Mouse (Mus musculus) stomach, embryonic 15.5 days (tissue): ENCODE measurements around the gene Slc6a14. TPM values are rescaled to one million over a fixed set of nuclear protein-coding genes. Genes with fewer than 3 reads are reported as not detected.

Experiments
- ATAC-seq: fragments of 200-750 bp; cut with Nextera tagmentation; 2 replicates; pipeline ENCODE4 v1.8.0; 2017; ENCODE audit warnings: low read depth, moderate number of reproducible peaks, moderate TSS enrichment; ENCODE audit not compliant: insufficient read depth, low FRiP score
- H3K27ac ChIP-seq: fragments of 300-500 bp; sonication (generic); 2 replicates; pipeline ENCODE4 v1.5.1; 2015; ENCODE audit warnings: mild to moderate bottlenecking, inconsistent platforms
- H3K27me3 ChIP-seq: fragments of 300-500 bp; sonication (generic); replicated peaks from 2 replicates; pipeline ENCODE4 v1.6.1; 2015; ENCODE audit warnings: inconsistent platforms
- H3K36me3 ChIP-seq: fragments of 300-500 bp; sonication (generic); 2 replicates; pipeline ENCODE4 v1.6.1; 2015; ENCODE audit warnings: inconsistent platforms
- H3K4me1 ChIP-seq: fragments of 300-500 bp; sonication (generic); 2 replicates; pipeline ENCODE4 v1.6.1; 2015; ENCODE audit warnings: inconsistent platforms
- H3K4me2 ChIP-seq: fragments of 300-500 bp; sonication (generic); 2 replicates; pipeline ENCODE4 v1.6.1; 2015; ENCODE audit warnings: mild to moderate bottlenecking, inconsistent platforms
- H3K4me3 ChIP-seq: fragments of 300-500 bp; sonication (generic); replicated peaks from 2 replicates; pipeline ENCODE4 v1.5.1; 2015; ENCODE audit warnings: inconsistent platforms
- H3K9ac ChIP-seq: fragments of 300-500 bp; sonication (generic); 2 replicates; pipeline ENCODE4 v1.6.1; 2015; ENCODE audit warnings: inconsistent platforms
- H3K9me3 ChIP-seq: fragments of 300-500 bp; sonication (generic); 2 replicates; pipeline ENCODE4 v1.6.1; 2016; ENCODE audit warnings: inconsistent platforms
- WGBS: fragments of 180-500 bp; shearing (Covaris S2); methylation state at CpG from one replicate; pipeline ENCODE4 v1.1.7; 2015; 5-methylcytosine and 5-hydroxymethylcytosine counted together
- polyA plus RNA-seq: library from polyadenylated mRNA; unstranded; fragments of >200 nt; fragmentation: Nextera tagmentation; extraction: Ambion mirVana; gene quantifications from 2 replicates; pipeline ENCODE4 v1.2.1, GENCODE M21; 2015

The Slc6a14 gene
- polyA plus RNA-seq = 0.30 and 0.81 TPM in 2 replicates

DNA sequence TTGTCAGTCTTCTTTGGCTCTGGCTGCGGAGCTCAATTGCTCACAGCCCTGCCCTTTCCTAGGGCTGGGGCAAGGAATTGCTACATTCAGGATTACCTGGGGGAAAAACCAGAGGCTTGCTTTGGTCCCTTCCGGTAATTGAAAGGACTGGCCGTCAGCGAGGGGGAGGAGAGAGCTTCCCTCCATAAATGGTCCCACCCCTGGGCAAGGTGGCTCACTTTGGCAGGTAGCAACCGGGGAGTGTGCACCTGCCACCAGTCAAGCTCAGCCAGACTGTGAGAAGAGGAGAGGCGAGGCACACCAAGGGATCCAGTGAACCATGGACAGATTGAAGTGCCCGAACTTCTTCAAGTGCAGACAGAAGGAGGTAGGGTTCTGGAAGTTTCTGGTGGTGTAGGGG, at the start of gene Slc6a14:
Gene Slc6a14, plus strand, starts transcription at position 68 of the 400 bp plus-strand sequence.
- Histone ChIP-seq H3K4me2 (no peak within 1 kb of the TSS), H3K9ac (no peak within 1 kb of the TSS), H3K36me3 (no peaks in the 10 kb centered on the region), H3K4me1 (no peaks in the 10 kb centered on the region), H3K27me3 (no peaks in the 10 kb centered on the region), H3K9me3 (no peaks in the 10 kb centered on the region), H3K27ac (no peak within 1 kb of the TSS), H3K4me3 (no peak within 1 kb of the TSS)
- WGBS = 48% methylated on average over 7 of the region's 7 CpGs
- no peak for ATAC-seq

- Histone ChIP-seq H3K4me3 (no peak overlapping the region), H3K4me1 (no peaks in the 10 kb centered on the region), H3K4me2 (no peak overlapping the region), H3K27me3 (no peaks in the 10 kb centered on the region), H3K27ac (no peak overlapping the region), H3K9ac (no peak overlapping the region), H3K9me3 (no peaks in the 10 kb centered on the region), H3K36me3 (no peaks in the 10 kb centered on the region)
- no peak for ATAC-seq
- WGBS = 36% methylated on average over 7 of the region's 7 CpGs
Measured at GRCm38 (mm10) chrX:21670896-21671295, 43.8 kb upstream of the Slc6a14 start.

DNA sequence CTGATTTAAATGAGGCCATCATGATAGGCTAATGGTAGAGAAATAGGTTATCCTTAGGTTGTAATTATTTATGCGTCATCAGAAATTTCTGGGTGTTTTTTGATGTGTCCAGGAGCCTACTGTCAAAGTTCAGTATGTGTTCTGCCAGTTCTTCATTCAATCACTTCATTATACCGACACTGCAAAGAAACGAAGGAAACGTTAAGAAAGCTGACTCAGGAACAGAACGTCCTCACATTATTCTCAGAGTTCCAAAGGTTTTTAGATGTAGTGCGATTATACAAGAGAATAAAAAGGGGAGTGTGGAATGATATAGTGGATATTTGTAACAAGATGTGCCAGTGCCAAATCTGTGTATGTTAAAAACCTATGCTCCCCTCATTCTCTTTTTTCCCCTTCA, 19.5 kb upstream of the Slc6a14 start:
- Histone ChIP-seq H3K4me1 (no peaks in the 10 kb centered on the region), H3K4me3 (no peak overlapping the region), H3K27ac (no peak overlapping the region), H3K9ac (no peak overlapping the region), H3K9me3 (no peaks in the 10 kb centered on the region), H3K36me3 (no peaks in the 10 kb centered on the region), H3K4me2 (no peak overlapping the region), H3K27me3 (no peaks in the 10 kb centered on the region)
- ATAC-seq = no peak
- WGBS = 64% methylated on average over 6 of the region's 6 CpGs

DNA sequence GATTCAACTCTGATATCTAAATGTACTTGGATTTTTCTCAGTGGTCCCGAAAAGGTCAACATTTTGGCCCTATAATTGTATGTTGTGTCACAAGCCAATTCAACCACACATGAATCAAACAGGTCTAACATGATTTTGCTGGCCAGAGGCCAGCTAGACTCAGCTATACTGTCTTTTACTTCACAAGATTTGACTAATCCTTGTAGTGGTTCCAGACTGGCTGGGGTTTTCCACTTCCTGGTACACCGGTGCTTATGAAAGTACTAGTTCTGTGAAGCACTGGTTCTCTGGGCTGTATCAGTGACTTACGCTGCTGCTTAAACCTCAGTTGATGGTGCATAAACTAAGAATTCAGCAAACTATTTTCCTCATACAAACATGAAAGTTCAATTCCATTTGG, 19.0 kb upstream of the Slc6a14 start:
- ATAC-seq = no peak
- Histone ChIP-seq H3K4me2 (no peak overlapping the region), H3K9me3 (no peaks in the 10 kb centered on the region), H3K4me1 (no peaks in the 10 kb centered on the region), H3K27me3 (no peaks in the 10 kb centered on the region), H3K27ac (no peak overlapping the region), H3K9ac (no peak overlapping the region), H3K36me3 (no peaks in the 10 kb centered on the region), H3K4me3 (no peak overlapping the region)
- 82% methylated on average over 3 of the region's 3 CpGs for WGBS

- Histone ChIP-seq H3K27ac (no peak overlapping the region), H3K27me3 (no peaks in the 10 kb centered on the region), H3K4me2 (no peak overlapping the region), H3K36me3 (no peaks in the 10 kb centered on the region), H3K9me3 (no peaks in the 10 kb centered on the region), H3K4me3 (no peak overlapping the region), H3K9ac (no peak overlapping the region), H3K4me1 (no peaks in the 10 kb centered on the region)
- ATAC-seq = no peak
- 73% methylated on average over 4 of the region's 4 CpGs for WGBS
Measured at GRCm38 (mm10) chrX:21701646-21702045, 13.1 kb upstream of the Slc6a14 start.

- H3K4me1 ChIP-seq = no peaks in the 10 kb centered on the region
- no peak for ATAC-seq
- no peaks in the 10 kb centered on the region for H3K36me3 ChIP-seq
- no peaks in the 10 kb centered on the region for H3K27me3 ChIP-seq
- H3K27ac ChIP-seq = no peak overlapping the region
- WGBS = 83% methylated on average over 1 of the region's 1 CpGs
- H3K9ac ChIP-seq = no peak overlapping the region
- no peak overlapping the region for H3K4me3 ChIP-seq
- no peak overlapping the region for H3K4me2 ChIP-seq
- H3K9me3 ChIP-seq = no peaks in the 10 kb centered on the region
Measured at GRCm38 (mm10) chrX:21704470-21704869, 10.2 kb upstream of the Slc6a14 start.

GRCm38 (mm10) chrX:21715293-21715692, 597 bp downstream of the Slc6a14 start:
- H3K4me2 ChIP-seq = no peak overlapping the region
- WGBS = 54% methylated on average over 5 of the region's 5 CpGs
- no peak for ATAC-seq

GRCm38 (mm10) chrX:21716885-21717284, 2.2 kb downstream of the Slc6a14 start:
- H3K9me3 ChIP-seq = no peaks in the 10 kb centered on the region
- 89% methylated on average over 2 of the region's 2 CpGs for WGBS
- H3K27me3 ChIP-seq = no peaks in the 10 kb centered on the region
- no peaks in the 10 kb centered on the region for H3K4me1 ChIP-seq
- no peak for ATAC-seq
- no peak overlapping the region for H3K27ac ChIP-seq
- no peak overlapping the region for H3K4me2 ChIP-seq
- H3K4me3 ChIP-seq = no peak overlapping the region
- H3K36me3 ChIP-seq = no peaks in the 10 kb centered on the region
- no peak overlapping the region for H3K9ac ChIP-seq

More at GRCm38 (mm10) chrX:21715293-21715692, 597 bp downstream of the Slc6a14 start:
- no peaks in the 10 kb centered on the region for H3K36me3 ChIP-seq
- H3K27ac ChIP-seq = no peak overlapping the region
- H3K4me1 ChIP-seq = no peaks in the 10 kb centered on the region
- H3K9me3 ChIP-seq = no peaks in the 10 kb centered on the region
- no peak overlapping the region for H3K4me3 ChIP-seq
- H3K9ac ChIP-seq = no peak overlapping the region
- H3K27me3 ChIP-seq = no peaks in the 10 kb centered on the region

DNA sequence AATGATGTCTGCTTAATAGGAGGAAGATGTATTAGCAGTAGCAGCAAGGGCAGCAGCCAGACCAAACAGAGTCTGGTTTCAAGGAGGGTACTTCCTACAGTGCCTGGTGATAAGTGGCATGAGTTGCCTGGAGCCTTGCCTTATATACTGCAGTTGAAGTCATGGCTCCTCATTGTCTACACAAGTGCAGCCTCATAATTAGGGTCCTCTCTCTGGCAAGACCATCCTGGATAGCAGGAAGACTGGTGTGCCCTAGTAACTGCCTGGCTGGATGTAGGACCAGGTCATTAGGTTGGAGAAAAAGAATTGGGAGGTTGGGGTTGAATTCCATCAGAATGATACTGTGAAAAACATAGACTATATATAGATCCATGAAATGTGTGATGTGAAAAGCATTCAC, 30.3 kb downstream of the Slc6a14 start, which contains the start of gene Gm28269:
Gene Gm28269, minus strand, starts transcription at position 101 of the 400 bp plus-strand sequence.
- no peak within 1 kb of the TSS for H3K4me2 ChIP-seq
- no peaks in the 10 kb centered on the region for H3K9me3 ChIP-seq
- H3K4me1 ChIP-seq = no peaks in the 10 kb centered on the region
- H3K27ac ChIP-seq = no peak within 1 kb of the TSS
- H3K27me3 ChIP-seq = no peaks in the 10 kb centered on the region
- H3K4me3 ChIP-seq = no peak within 1 kb of the TSS
- no peaks in the 10 kb centered on the region for H3K36me3 ChIP-seq
- no peak for ATAC-seq
- no peak within 1 kb of the TSS for H3K9ac ChIP-seq

Other genes starting within 250 kb of the Slc6a14 start
- 47.7 and 49.9 TPM in 2 replicates for gene Agtr2, start 230.4 kb upstream of the Slc6a14 start, polyA plus RNA-seq
- not detected in 2 replicates for gene Gm28269, start 30.2 kb downstream of the Slc6a14 start, polyA plus RNA-seq